8 mouse cellular contexts compared by ENCODE assay signal in the genomic region with DNA sequence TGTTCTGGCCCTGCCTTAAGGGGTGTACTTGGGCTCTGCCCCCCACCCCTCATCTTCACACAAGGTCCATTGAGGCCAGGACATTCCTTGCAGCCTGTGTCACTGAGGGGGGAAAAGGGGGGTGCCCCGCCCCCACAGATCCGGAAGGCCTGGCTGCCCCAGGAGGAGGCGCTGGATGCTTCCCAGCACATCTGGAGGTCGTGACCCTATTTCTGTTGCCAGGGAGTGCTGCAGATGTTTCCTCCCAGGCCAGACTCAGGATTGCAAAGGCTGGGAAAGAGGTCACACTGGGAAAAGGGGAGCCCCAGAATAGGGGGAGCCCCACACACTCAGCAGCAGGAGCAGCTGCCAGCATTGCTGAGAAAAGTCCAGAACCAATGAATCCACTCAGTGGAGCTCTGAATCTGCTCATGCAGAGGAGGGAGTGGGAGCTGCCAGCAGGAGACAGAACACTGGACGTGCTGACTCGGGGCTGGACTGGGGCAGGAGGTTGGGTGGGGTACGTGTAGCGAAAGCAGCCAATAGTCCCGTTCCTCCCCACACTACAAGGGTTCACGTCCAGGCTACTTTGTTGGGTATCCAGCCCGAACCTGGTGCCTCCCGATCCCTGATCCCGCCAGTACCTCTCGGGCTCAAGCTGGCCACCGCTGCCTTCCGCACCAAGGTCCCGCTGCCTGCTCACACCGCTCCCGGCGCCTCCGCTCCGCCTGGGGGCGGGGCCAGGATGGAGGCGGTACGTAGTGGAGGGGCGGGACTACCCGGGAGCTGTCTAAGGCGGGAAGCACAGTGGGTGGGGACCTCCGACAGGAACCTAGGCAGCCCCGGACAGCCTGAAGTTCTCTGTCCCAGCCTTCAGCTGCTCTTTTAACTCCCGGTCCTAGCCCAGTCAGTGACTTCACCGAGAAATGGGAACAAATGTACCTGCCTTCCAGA. TPM values are rescaled to one million over a fixed set of nuclear protein-coding genes. Genes with fewer than 3 reads are reported as not detected.
DNase-seq lines count a peak whose midpoint lies in the region; ATAC-seq and TF ChIP-seq lines count a peak whose summit lies in the region.

Gene Sipa1 (minus strand): TSS at position 727 of the 933 bp plus-strand sequence.

- H3K4me3 ChIP-seq in embryonic facial prominence, embryonic 11.5 days (ENCODE audit: low read depth, low read length), result peak within 1 kb of the TSS; percentile 50
- peak within 1 kb of the TSS; percentile 49 for H3K4me3 ChIP-seq in intestine, postnatal 0 days (ENCODE audit: low read depth, low read length)
- H3K4me3 ChIP-seq in midbrain, embryonic 10.5 days, result peak within 1 kb of the TSS; percentile 57

- H3K4me2 ChIP-seq in embryonic facial prominence, embryonic 11.5 days (ENCODE audit: low read depth, low read length), result peak within 1 kb of the TSS; percentile 64
- peak within 1 kb of the TSS; percentile 78 for H3K4me2 ChIP-seq in intestine, postnatal 0 days (replicated peaks; ENCODE audit: low read depth)

- ATAC-seq in embryonic facial prominence, embryonic 11.5 days (replicated peaks; ENCODE audit: insufficient number of reproducible peaks, low FRiP score, low TSS enrichment, low read depth), result peak; percentile 84
- ATAC-seq in granulocyte monocyte progenitor cell, adult 5-6 weeks (replicated peaks; ENCODE audit: poor library complexity, severe bottlenecking), result peak; percentile 80
- ATAC-seq in intestine, postnatal 0 days, result peak; percentile 88

- H3K27me3 ChIP-seq in embryonic facial prominence, embryonic 11.5 days (ENCODE audit: control insufficient read depth, insufficient read depth, low read length), result no peaks in the 10 kb centered on the region
- H3K27me3 ChIP-seq in intestine, postnatal 0 days (replicated peaks; ENCODE audit: control insufficient read depth, insufficient read depth, low read length), result no peaks in the 10 kb centered on the region
- H3K27me3 ChIP-seq in midbrain, embryonic 10.5 days (ENCODE audit: low read depth, poor library complexity, severe bottlenecking), result no peaks in the 10 kb centered on the region

- peak; percentile 35 for TF ChIP-seq CTCF in intestine, postnatal 0 days (IDR thresholded peaks at IDR 0.05; ENCODE audit: low read depth)

- DNase-seq in 3134 (ENCODE audit: extremely low read depth, insufficient read length, low spot score), result peak; percentile 96
- DNase-seq in adrenal gland, postnatal 25 days, result peak; percentile 95
- DNase-seq in embryonic facial prominence, embryonic 11.5 days (ENCODE audit: low spot score), result peak; percentile 92
- peak; percentile 74 to 80 for DNase-seq in left cerebral cortex, postnatal 36 days (ENCODE audit: low spot score in 2 of 2)
- peak; percentile 89 for DNase-seq in midbrain, embryonic 10.5 days (ENCODE audit: low spot score)
- peak; percentile 67 for DNase-seq in right cerebral cortex, postnatal 4 days

- H3K4me1 ChIP-seq in embryonic facial prominence, embryonic 11.5 days (ENCODE audit: control insufficient read depth, insufficient read depth, low read length), result peaks cover 5% of the 10 kb centered on the region
- H3K4me1 ChIP-seq in intestine, postnatal 0 days (replicated peaks; ENCODE audit: control insufficient read depth, insufficient read depth, low read length), result peaks cover 6% of the 10 kb centered on the region
- peaks cover 31% of the 10 kb centered on the region for H3K4me1 ChIP-seq in midbrain, embryonic 10.5 days

- peak within 1 kb of the TSS; percentile 67 for H3K9ac ChIP-seq in embryonic facial prominence, embryonic 11.5 days (replicated peaks; ENCODE audit: low read length)
- H3K9ac ChIP-seq in intestine, postnatal 0 days (ENCODE audit: low read depth, low read length), result peak within 1 kb of the TSS; percentile 59

- no peaks in the 10 kb centered on the region for H3K9me3 ChIP-seq in embryonic facial prominence, embryonic 11.5 days (replicated peaks; ENCODE audit: control insufficient read depth, low read length)
- H3K9me3 ChIP-seq in intestine, postnatal 0 days (ENCODE audit: control insufficient read depth), result no peaks in the 10 kb centered on the region
- no peaks in the 10 kb centered on the region for H3K9me3 ChIP-seq in midbrain, embryonic 10.5 days (replicated peaks)

- under 1% methylated on average over 32 of the region's 32 CpGs for WGBS in embryonic facial prominence, embryonic 11.5 days
- 3% methylated on average over 32 of the region's 32 CpGs for WGBS in intestine, postnatal 0 days
- under 1% methylated on average over 32 of the region's 32 CpGs for WGBS in midbrain, embryonic 10.5 days

- peak within 1 kb of the TSS; percentile 70 for H3K27ac ChIP-seq in embryonic facial prominence, embryonic 11.5 days (replicated peaks; ENCODE audit: low read depth, low read length)
- peak within 1 kb of the TSS; percentile 57 for H3K27ac ChIP-seq in intestine, postnatal 0 days (ENCODE audit: low read depth, low read length)
- H3K27ac ChIP-seq in midbrain, embryonic 10.5 days (replicated peaks), result peak within 1 kb of the TSS; percentile 82

- H3K36me3 ChIP-seq in embryonic facial prominence, embryonic 11.5 days (replicated peaks; ENCODE audit: control insufficient read depth, insufficient read depth, low read depth, low read length), result no peaks in the 10 kb centered on the region; the same call in 1 of the 2 replicates
- H3K36me3 ChIP-seq in intestine, postnatal 0 days (ENCODE audit: control insufficient read depth, insufficient read depth), result peaks cover 49% of the 10 kb centered on the region
- H3K36me3 ChIP-seq in midbrain, embryonic 10.5 days, result peaks cover 46% of the 10 kb centered on the region

- intact Hi-C loops in left cerebral cortex, postnatal 36 days (cut with DNase I), result no loop called here

RNA-seq across cellular contexts. Expression of gene Sipa1, which starts in this region (rescaled TPM):
- 61.8 and 76.7 TPM in 2 replicates for total RNA-seq in adrenal gland, postnatal 25 days (2021)
- 12.4 and 13.2 TPM in 2 replicates for polyA plus RNA-seq in embryonic facial prominence, embryonic 11.5 days (2014; fragmentation: Nextera tagmentation; extraction: Ambion mirVana)
- 56.8 and 65.9 TPM in 2 replicates for total RNA-seq in granulocyte monocyte progenitor cell, adult 5-6 weeks (2014; fragmentation: Nextera tagmentation)
- 17.3 and 20.8 TPM in 2 replicates for total RNA-seq in granulocyte monocyte progenitor cell, adult 5-6 weeks (2017)
- 8.2 and 9.8 TPM in 2 replicates for polyA plus RNA-seq in intestine, postnatal 0 days (2015; fragmentation: Nextera tagmentation; extraction: Ambion mirVana)
- 10 to 100 TPM; 14.0 to 22.8 TPM for total RNA-seq in left cerebral cortex, postnatal 36 days (2021)
- 22.3 and 22.9 TPM in 2 replicates for polyA plus RNA-seq in midbrain, embryonic 10.5 days (2016; fragmentation: Nextera tagmentation; extraction: Ambion mirVana)

Comparison
In these comparisons a context has a peak if more than half of its experiments do, and no peak if none do; other contexts are left out.
1. Peak in every context shown above with its lines: DNase-seq, ATAC-seq, H3K4me3 ChIP-seq and H3K27ac ChIP-seq.